Comparison of ENCODE assay signal across 16 mouse cellular contexts in the genomic region with DNA sequence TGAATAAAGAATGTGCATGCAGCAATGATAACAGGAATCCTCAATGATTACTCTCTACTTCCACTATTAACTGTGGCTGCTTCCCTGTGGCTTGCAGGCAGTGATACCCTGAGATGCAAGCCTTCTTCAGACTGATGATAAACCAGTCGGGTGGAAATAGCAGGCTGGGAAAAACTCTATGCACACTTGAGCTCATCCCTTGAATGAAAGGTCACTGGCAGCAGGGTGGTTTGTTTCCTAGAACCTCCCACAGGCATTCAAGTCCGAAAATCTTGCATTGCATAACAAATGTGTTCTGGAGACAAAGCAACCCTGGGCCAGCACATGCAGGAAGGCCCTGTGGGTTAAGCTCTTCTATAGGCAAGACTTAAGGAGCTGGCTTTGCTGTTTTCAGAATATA.
DNase-seq lines count a peak whose midpoint lies in the region; ATAC-seq and TF ChIP-seq lines count a peak whose summit lies in the region.
"Had no signal": no experiment of that assay in that cellular context is flagged by ENCODE, and none has a peak within 500 bp of the region (broad histone marks: within the 10 kb centered on the region; RNA-seq: fewer than 3 reads in every experiment).

No protein-coding gene starts in this region.

- no peak for ATAC-seq in hindbrain, postnatal 0 days
- ATAC-seq in hindbrain, embryonic 14.5 days (ENCODE audit: low FRiP score) = no peak
- ATAC-seq in neural tube, embryonic 11.5 days (ENCODE audit: insufficient read depth, low FRiP score, low TSS enrichment) = no peak
- ATAC-seq in neural tube, embryonic 15.5 days (ENCODE audit: low FRiP score) = no peak

- H3K4me3 ChIP-seq in hindbrain, postnatal 0 days (ENCODE audit: low read length) = no peak overlapping the region
- no peak overlapping the region for H3K4me3 ChIP-seq in hindbrain, embryonic 14.5 days (replicated peaks; ENCODE audit: low read length)
- H3K4me3 ChIP-seq in neural tube, embryonic 11.5 days (ENCODE audit: low read depth, low read length) = no peak overlapping the region
- H3K4me3 ChIP-seq in neural tube, embryonic 15.5 days (replicated peaks) = no peak overlapping the region
- H3K4me3 ChIP-seq: hindbrain, embryonic 15.5 days; layer of hippocampus, adult 2 months; lung, embryonic 15.5 days had no signal

- no peaks in the 10 kb centered on the region for H3K27me3 ChIP-seq in hindbrain, postnatal 0 days (ENCODE audit: insufficient read depth, low read length)
- no peaks in the 10 kb centered on the region for H3K27me3 ChIP-seq in hindbrain, embryonic 14.5 days (ENCODE audit: control insufficient read depth, insufficient read depth, low read length)
- no peaks in the 10 kb centered on the region for H3K27me3 ChIP-seq in neural tube, embryonic 11.5 days (ENCODE audit: control insufficient read depth, insufficient read depth, low read length)
- no peaks in the 10 kb centered on the region for H3K27me3 ChIP-seq in neural tube, embryonic 15.5 days (replicated peaks)
- H3K27me3 ChIP-seq: CH12.LX; hindbrain, embryonic 15.5 days; lung, embryonic 15.5 days had no signal

- no peak overlapping the region for H3K9ac ChIP-seq in hindbrain, postnatal 0 days (replicated peaks; ENCODE audit: low read length)
- no peak overlapping the region for H3K9ac ChIP-seq in hindbrain, embryonic 14.5 days
- no peak overlapping the region for H3K9ac ChIP-seq in neural tube, embryonic 11.5 days (ENCODE audit: low read length)
- no peak overlapping the region for H3K9ac ChIP-seq in neural tube, embryonic 15.5 days (replicated peaks)
- H3K9ac ChIP-seq: hindbrain, embryonic 15.5 days; lung, embryonic 15.5 days had no signal

- H3K9me3 ChIP-seq in hindbrain, postnatal 0 days (ENCODE audit: low read length) = no peaks in the 10 kb centered on the region
- H3K9me3 ChIP-seq in hindbrain, embryonic 14.5 days (ENCODE audit: control insufficient read depth, low read length) = no peaks in the 10 kb centered on the region
- H3K9me3 ChIP-seq in neural tube, embryonic 11.5 days (ENCODE audit: control insufficient read depth, low read length) = no peaks in the 10 kb centered on the region
- H3K9me3 ChIP-seq in neural tube, embryonic 15.5 days (replicated peaks) = no peaks in the 10 kb centered on the region
- H3K9me3 ChIP-seq: hindbrain, embryonic 15.5 days; lung, embryonic 15.5 days had no signal

- no peak overlapping the region for H3K27ac ChIP-seq in hindbrain, postnatal 0 days
- H3K27ac ChIP-seq in hindbrain, embryonic 14.5 days = no peak overlapping the region
- H3K27ac ChIP-seq in neural tube, embryonic 11.5 days (ENCODE audit: low read depth, low read length) = no peak overlapping the region
- no peak overlapping the region for H3K27ac ChIP-seq in neural tube, embryonic 15.5 days (replicated peaks)
- H3K27ac ChIP-seq: hindbrain, embryonic 15.5 days; layer of hippocampus, adult 2 months; lung, embryonic 15.5 days; stomach, postnatal 0 days had no signal

- H3K4me1 ChIP-seq in hindbrain, postnatal 0 days (ENCODE audit: insufficient read depth, low read length) = no peaks in the 10 kb centered on the region
- H3K4me1 ChIP-seq in hindbrain, embryonic 14.5 days (replicated peaks; ENCODE audit: control insufficient read depth, insufficient read depth, low read length) = 0 out of 2 replicates have a peak, but pooled peaks cover 5% of the 10 kb centered on the region
- H3K4me1 ChIP-seq in neural tube, embryonic 11.5 days (ENCODE audit: control insufficient read depth, insufficient read depth, low read length) = peaks cover 4% of the 10 kb centered on the region; the same call in 1 of the 2 replicates
- H3K4me1 ChIP-seq in neural tube, embryonic 15.5 days = no peaks in the 10 kb centered on the region
- H3K4me1 ChIP-seq: hindbrain, embryonic 15.5 days; lung, embryonic 15.5 days had no signal

- WGBS in hindbrain, postnatal 0 days = 20% methylated on average over 2 of the region's 2 CpGs
- 5% methylated on average over 2 of the region's 2 CpGs for WGBS in hindbrain, embryonic 14.5 days
- WGBS in neural tube, embryonic 11.5 days = 18% methylated on average over 2 of the region's 2 CpGs
- WGBS in neural tube, embryonic 15.5 days = 10% methylated on average over 2 of the region's 2 CpGs

- DNase-seq in adrenal gland, adult 8-10 months = peak; percentile 1
- DNase-seq in adrenal gland, postnatal 25 days = no peak
- peak; percentile 4 for DNase-seq in hindbrain, postnatal 0 days (ENCODE audit: low spot score)
- no peak for DNase-seq in hindbrain, embryonic 14.5 days (ENCODE audit: low spot score)
- DNase-seq in neural tube, embryonic 11.5 days (ENCODE audit: low spot score) = peak; percentile 11
- DNase-seq in retina, postnatal 1 day = peak; percentile 7
- no peak for DNase-seq in urinary bladder, postnatal 14 days (ENCODE audit: low spot score)
- DNase-seq: cerebellum, adult 11-12 months; spleen, adult 18-20 months; thymus, postnatal 36 days had no signal

- no peak overlapping the region for H3K4me2 ChIP-seq in hindbrain, postnatal 0 days (ENCODE audit: low read depth, low read length)
- no peak overlapping the region for H3K4me2 ChIP-seq in hindbrain, embryonic 14.5 days (replicated peaks)
- H3K4me2 ChIP-seq in neural tube, embryonic 11.5 days (ENCODE audit: low read depth) = no peak overlapping the region
- no peak overlapping the region for H3K4me2 ChIP-seq in neural tube, embryonic 15.5 days
- H3K4me2 ChIP-seq: hindbrain, embryonic 15.5 days; lung, embryonic 15.5 days had no signal

- no peaks in the 10 kb centered on the region for H3K36me3 ChIP-seq in hindbrain, postnatal 0 days (ENCODE audit: insufficient read depth, low read length)
- no peaks in the 10 kb centered on the region for H3K36me3 ChIP-seq in hindbrain, embryonic 14.5 days (replicated peaks; ENCODE audit: control insufficient read depth, insufficient read depth)
- no peaks in the 10 kb centered on the region for H3K36me3 ChIP-seq in neural tube, embryonic 11.5 days (ENCODE audit: control insufficient read depth, insufficient read depth, low read length)
- H3K36me3 ChIP-seq in neural tube, embryonic 15.5 days = no peaks in the 10 kb centered on the region
- H3K36me3 ChIP-seq: hindbrain, embryonic 15.5 days; lung, embryonic 15.5 days had no signal

- no peak for TF ChIP-seq CTCF in hindbrain, postnatal 0 days (IDR thresholded peaks at IDR 0.05; ENCODE audit: low read depth)

Comparison
In these comparisons a context has a peak if more than half of its experiments do, and no peak if none do; other contexts are left out.
1. DNase-seq: peak in adrenal gland, adult 8-10 months (single experiment), hindbrain, postnatal 0 days (single experiment), neural tube, embryonic 11.5 days (single experiment) and retina, postnatal 1 day (single experiment); none in adrenal gland, postnatal 25 days (single experiment), hindbrain, embryonic 14.5 days (single experiment) and urinary bladder, postnatal 14 days (single experiment).